In the genomic region with DNA sequence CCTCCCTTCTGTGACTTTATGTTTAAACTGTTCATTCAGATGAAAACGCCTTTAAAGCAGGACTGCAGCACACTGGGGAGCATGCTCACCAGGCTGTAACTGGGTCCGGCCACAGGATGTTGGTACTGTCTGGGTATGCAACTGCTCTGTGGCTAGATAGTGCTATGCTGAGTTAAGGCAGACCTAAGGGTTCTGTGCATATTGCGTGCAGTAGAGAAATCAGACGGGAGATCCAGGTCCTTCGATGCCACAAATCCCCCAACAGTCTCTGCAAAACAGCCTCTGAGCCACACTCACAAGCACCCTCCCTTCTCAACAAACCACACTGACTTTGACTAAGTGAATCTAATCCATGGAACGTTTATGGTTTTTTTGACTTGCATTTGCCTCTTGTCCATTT, we compare ENCODE assay signal across 17 mouse cellular contexts. TPM values are rescaled to one million over a fixed set of nuclear protein-coding genes. Genes with fewer than 3 reads are reported as not detected.
"Had no signal": no experiment of that assay in that cellular context is flagged by ENCODE, and none has a peak within 500 bp of the region (broad histone marks: within the 10 kb centered on the region; RNA-seq: fewer than 3 reads in every experiment).

No protein-coding gene starts in this region.

- H3K9ac ChIP-seq: liver, embryonic 14.5 days; lung, embryonic 15.5 days; midbrain, embryonic 13.5 days; neural tube, embryonic 13.5 days had no signal

- H3K4me3 ChIP-seq: lung, embryonic 15.5 days; midbrain, embryonic 10.5 days; midbrain, embryonic 13.5 days; myocyte; neural tube, embryonic 13.5 days had no signal

- H3K27me3 ChIP-seq: lung, embryonic 15.5 days; midbrain, embryonic 13.5 days; neural tube, embryonic 13.5 days had no signal

- H3K4me1 ChIP-seq: midbrain, embryonic 13.5 days; neural tube, embryonic 13.5 days had no signal

- DNase-seq: kidney, adult 2 months; kidney, postnatal 10 days; kidney, postnatal 36 days; lung, adult 18-20 months; lung, postnatal 10 days; lung, postnatal 36 days; retina, postnatal 1 day; thymus, adult 18-20 months; thymus, postnatal 36 days had no signal

- H3K36me3 ChIP-seq: lung, embryonic 15.5 days; midbrain, embryonic 10.5 days; midbrain, embryonic 13.5 days; neural tube, embryonic 13.5 days had no signal

- H3K9me3 ChIP-seq: lung, embryonic 15.5 days; midbrain, embryonic 10.5 days; midbrain, embryonic 13.5 days; neural tube, embryonic 13.5 days had no signal

- H3K27ac ChIP-seq: liver, embryonic 14.5 days; lung, embryonic 15.5 days; midbrain, embryonic 10.5 days; midbrain, embryonic 13.5 days; neural tube, embryonic 13.5 days had no signal

- ATAC-seq: intestine, postnatal 0 days; midbrain, embryonic 13.5 days; midbrain, embryonic 16.5 days had no signal

- H3K4me2 ChIP-seq: lung, embryonic 15.5 days; midbrain, embryonic 13.5 days; neural tube, embryonic 13.5 days had no signal

RNA-seq across cellular contexts. Expression of a gene that starts 46.5 kb away (rescaled TPM):
- polyA plus RNA-seq: myocyte had no signal
